Mouse (Mus musculus) hindbrain, postnatal 0 days (tissue): Measurements from ENCODE around the gene Skap1. TPM values are rescaled to one million over a fixed set of nuclear protein-coding genes. Genes with fewer than 3 reads are reported as not detected.

Source experiments
- ATAC-seq: fragments of 200-750 bp; cut with Nextera tagmentation; 2 replicates; pipeline ENCODE4 v1.8.0; 2017; ENCODE audit warnings: mild to moderate bottlenecking, moderate TSS enrichment, moderate library complexity
- DNase-seq: peaks from one replicate; pipeline ENCODE4 v3.0.0-alpha.2; 2015; ENCODE audit warnings: low spot score
- H3K27ac ChIP-seq: fragments of 300-500 bp; sonication (generic); 2 replicates; pipeline ENCODE4 v1.5.1; 2014; ENCODE audit warnings: mild to moderate bottlenecking
- H3K27me3 ChIP-seq: fragments of 300-500 bp; sonication (generic); 2 replicates; pipeline ENCODE4 v1.6.1; 2014; ENCODE audit warnings: low read length, mixed read lengths; ENCODE audit not compliant: insufficient read depth
- H3K36me3 ChIP-seq: fragments of 300-500 bp; sonication (generic); 2 replicates; pipeline ENCODE4 v1.6.1; 2014; ENCODE audit warnings: low read length, mixed read lengths; ENCODE audit not compliant: insufficient read depth
- H3K4me1 ChIP-seq: fragments of 300-500 bp; sonication (generic); 2 replicates; pipeline ENCODE4 v1.6.1; 2014; ENCODE audit warnings: antibody characterized with exemption, low read length, mixed read lengths; ENCODE audit not compliant: insufficient read depth
- H3K4me2 ChIP-seq: fragments of 300-500 bp; sonication (generic); 2 replicates; pipeline ENCODE4 v1.6.1; 2014; ENCODE audit warnings: low read depth, mild to moderate bottlenecking, low read length, moderate library complexity, mixed read lengths
- H3K4me3 ChIP-seq: fragments of 300-500 bp; sonication (generic); 2 replicates; pipeline ENCODE4 v1.5.1; 2014; ENCODE audit warnings: low read length
- H3K9ac ChIP-seq: fragments of 300-500 bp; sonication (generic); replicated peaks from 2 replicates; pipeline ENCODE4 v1.6.1; 2014; ENCODE audit warnings: mild to moderate bottlenecking, low read length, moderate library complexity, mixed read lengths
- H3K9me3 ChIP-seq: fragments of 300-500 bp; sonication (generic); 2 replicates; pipeline ENCODE4 v1.6.1; 2016; ENCODE audit warnings: low read length, mixed read lengths
- CTCF ChIP-seq: IDR thresholded peaks from 2 replicates; pipeline ENCODE4 v1.5.1; 2016; ENCODE audit warnings: antibody characterized with exemption, control low read depth, low read depth
- WGBS: fragments of 180-500 bp; shearing (Covaris S2); extraction: QIAGEN DNeasy Blood & Tissue Kit; methylation state at CpG from one replicate; pipeline ENCODE4 v1.1.7; 2014; 5-methylcytosine and 5-hydroxymethylcytosine counted together
- polyA plus RNA-seq: library from polyadenylated mRNA; unstranded; fragments of >200 nt; fragmentation: Nextera tagmentation; extraction: Ambion mirVana; gene quantifications from 2 replicates; pipeline ENCODE4 v1.2.1, GENCODE M21; 2015
- total RNA-seq: library from RNA; depleted of rRNA; stranded (reverse); fragments of >200 nt; gene quantifications from 2 replicates; pipeline ENCODE4 v1.2.3, GENCODE M21; 2014

Gene Skap1
- total and polyA plus RNA-seq, 2 experiments from 2014 or later = 2.5 to 5.7 TPM

- 0 out of 2 replicates have a peak, but pooled peaks cover 4% of the 10 kb centered on the region for H3K4me1 ChIP-seq
- DNase-seq (no peak), ATAC-seq (no peak)
- TF ChIP-seq CTCF = no peak
- H3K4me2 ChIP-seq = no peak overlapping the region
- H3K9ac ChIP-seq = no peak overlapping the region
- 0 out of 2 replicates have a peak, but pooled peaks cover 5% of the 10 kb centered on the region for H3K27me3 ChIP-seq
- 25% methylated on average over 14 of the region's 14 CpGs for WGBS
- no peaks in the 10 kb centered on the region for H3K9me3 ChIP-seq
- H3K27ac ChIP-seq = no peak overlapping the region
- H3K36me3 ChIP-seq = no peaks in the 10 kb centered on the region
- no peak overlapping the region for H3K4me3 ChIP-seq
Measured at GRCm38 (mm10) chr11:96576491-96577427, 112.4 kb downstream of the Skap1 start.

GRCm38 (mm10) chr11:96578551-96579283, 114.3 kb downstream of the Skap1 start:
- no peaks in the 10 kb centered on the region for H3K36me3 ChIP-seq
- H3K9me3 ChIP-seq = no peaks in the 10 kb centered on the region
- H3K4me3 ChIP-seq = peak overlapping the region; percentile 19
- H3K27ac ChIP-seq = no peak overlapping the region
- ATAC-seq (no peak), DNase-seq (peak; percentile 25)
- no peak for TF ChIP-seq CTCF
- peak overlapping the region; percentile 52 for H3K4me2 ChIP-seq
- H3K27me3 ChIP-seq = 0 out of 2 replicates have a peak, but pooled peaks cover 5% of the 10 kb centered on the region
- 0 out of 2 replicates have a peak, but pooled peaks cover 4% of the 10 kb centered on the region for H3K4me1 ChIP-seq
- no peak overlapping the region for H3K9ac ChIP-seq
- WGBS = 14% methylated on average over 25 of the region's 25 CpGs

GRCm38 (mm10) chr11:96581604-96582384, 117.4 kb downstream of the Skap1 start:
- H3K27me3 ChIP-seq = 0 out of 2 replicates have a peak, but pooled peaks cover 5% of the 10 kb centered on the region
- ATAC-seq = peak; percentile 66; the same call in 1 of the 2 replicates
- DNase-seq = peak; percentile 70
- no peak overlapping the region for H3K27ac ChIP-seq
- H3K4me1 ChIP-seq = 0 out of 2 replicates have a peak, but pooled peaks cover 4% of the 10 kb centered on the region
- peak; percentile 80 for TF ChIP-seq CTCF
- no peak overlapping the region for H3K9ac ChIP-seq
- 43% methylated on average over 10 of the region's 10 CpGs for WGBS
- H3K9me3 ChIP-seq = no peaks in the 10 kb centered on the region
- no peak overlapping the region for H3K4me3 ChIP-seq
- no peak overlapping the region for H3K4me2 ChIP-seq
- no peaks in the 10 kb centered on the region for H3K36me3 ChIP-seq

GRCm38 (mm10) chr11:96582595-96582994, 118.2 kb downstream of the Skap1 start:
- TF ChIP-seq CTCF = no peak

GRCm38 (mm10) chr11:96589828-96590227, 125.4 kb downstream of the Skap1 start:
- H3K9ac ChIP-seq = no peak overlapping the region
- no peaks in the 10 kb centered on the region for H3K27me3 ChIP-seq
- H3K4me2 ChIP-seq = no peak overlapping the region
- H3K4me1 ChIP-seq = no peaks in the 10 kb centered on the region
- H3K9me3 ChIP-seq = no peaks in the 10 kb centered on the region
- H3K36me3 ChIP-seq = no peaks in the 10 kb centered on the region
- no peak for DNase-seq
- H3K4me3 ChIP-seq = no peak overlapping the region
- no peak for ATAC-seq
- no peak overlapping the region for H3K27ac ChIP-seq
- no peak for TF ChIP-seq CTCF
- WGBS = 80% methylated on average over 3 of the region's 3 CpGs

More at GRCm38 (mm10) chr11:96582595-96582994, 118.2 kb downstream of the Skap1 start:
- ATAC-seq = no peak
- H3K4me3 ChIP-seq = no peak overlapping the region
- H3K9ac ChIP-seq = no peak overlapping the region
- WGBS = 16% methylated on average over 10 of the region's 10 CpGs
- 0 out of 2 replicates have a peak, but pooled peaks cover 5% of the 10 kb centered on the region for H3K27me3 ChIP-seq
- H3K27ac ChIP-seq = no peak overlapping the region
- no peak overlapping the region for H3K4me2 ChIP-seq
- 0 out of 2 replicates have a peak, but pooled peaks cover 4% of the 10 kb centered on the region for H3K4me1 ChIP-seq
- DNase-seq = no peak
- no peaks in the 10 kb centered on the region for H3K36me3 ChIP-seq
- no peaks in the 10 kb centered on the region for H3K9me3 ChIP-seq

GRCm38 (mm10) chr11:96595890-96596289, 131.5 kb downstream of the Skap1 start:
- Histone ChIP-seq H3K27me3 (no peaks in the 10 kb centered on the region), H3K9ac (0 out of 2 replicates have a peak overlapping the region, but pooled peaks have one; percentile 33), H3K4me3 (peak overlapping the region; percentile 17), H3K36me3 (no peaks in the 10 kb centered on the region), H3K4me1 (no peaks in the 10 kb centered on the region), H3K4me2 (peak overlapping the region; percentile 41), H3K9me3 (no peaks in the 10 kb centered on the region), H3K27ac (peak overlapping the region; percentile 9; the same call in 1 of the 2 replicates)
- no peak for TF ChIP-seq CTCF
- ATAC-seq (no peak), DNase-seq (peak; percentile 51)
- WGBS = 32% methylated on average over 12 of the region's 12 CpGs
